ENCODE assay signal across 24 mouse cellular contexts in the genomic region with DNA sequence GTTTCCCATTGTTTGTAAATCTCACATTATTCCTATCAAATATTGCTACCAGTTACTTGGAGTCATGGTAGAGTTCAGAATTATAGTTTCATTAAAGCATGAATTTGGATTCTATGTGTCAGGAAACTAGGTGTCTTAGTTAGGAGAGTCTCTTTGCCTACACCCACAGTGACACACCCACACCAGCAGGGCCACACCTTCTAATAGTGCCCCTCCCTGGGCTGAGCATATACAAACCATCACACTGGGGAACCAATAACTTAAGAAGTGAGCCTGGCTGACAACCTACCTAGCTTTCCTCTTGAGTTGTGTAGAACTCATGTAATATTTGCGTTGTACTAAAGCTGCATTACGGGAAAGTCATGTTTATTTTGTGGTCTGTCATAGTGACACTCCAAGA. TPM values are rescaled to one million over a fixed set of nuclear protein-coding genes. Genes with fewer than 3 reads are reported as not detected.
"Had no signal": no experiment of that assay in that cellular context is flagged by ENCODE, and none has a peak within 500 bp of the region (broad histone marks: within the 10 kb centered on the region; RNA-seq: fewer than 3 reads in every experiment).

No protein-coding gene starts in this region.

- H3K27me3 ChIP-seq: limb, embryonic 13.5 days; megakaryocyte, embryonic 14.5 days; midbrain, embryonic 13.5 days; neural tube, embryonic 13.5 days; stomach, embryonic 15.5 days had no signal

- DNase-seq: kidney, adult 2 months; kidney, postnatal 25 days; layer of hippocampus, adult 9-11 months; lung, adult 2 months; lung, postnatal 14 days; retina, postnatal 1 day; right cerebral cortex, postnatal 25 days; spleen, adult 18-20 months; thymus, postnatal 25 days had no signal

- H3K9ac ChIP-seq: limb, embryonic 13.5 days; midbrain, embryonic 13.5 days; neural tube, embryonic 13.5 days; stomach, embryonic 15.5 days had no signal

- H3K4me2 ChIP-seq: limb, embryonic 13.5 days; midbrain, embryonic 13.5 days; neural tube, embryonic 13.5 days; stomach, embryonic 15.5 days had no signal

- H3K4me3 ChIP-seq: layer of hippocampus, adult 2 months; limb, embryonic 10.5 days; limb, embryonic 13.5 days; megakaryocyte, embryonic 14.5 days; midbrain, embryonic 10.5 days; midbrain, embryonic 13.5 days; myocyte; neural tube, embryonic 13.5 days; stomach, embryonic 15.5 days had no signal

- H3K27ac ChIP-seq: kidney, postnatal 0 days; layer of hippocampus, adult 2 months; limb, embryonic 10.5 days; limb, embryonic 13.5 days; midbrain, embryonic 10.5 days; midbrain, embryonic 13.5 days; neural tube, embryonic 13.5 days; stomach, embryonic 15.5 days had no signal

- ATAC-seq: intestine, embryonic 16.5 days; midbrain, embryonic 13.5 days; midbrain, embryonic 16.5 days had no signal

- H3K4me1 ChIP-seq: limb, embryonic 10.5 days; limb, embryonic 13.5 days; megakaryocyte, embryonic 14.5 days; stomach, embryonic 15.5 days had no signal

- H3K9me3 ChIP-seq: limb, embryonic 10.5 days; limb, embryonic 13.5 days; megakaryocyte, embryonic 14.5 days; midbrain, embryonic 10.5 days; midbrain, embryonic 13.5 days; neural tube, embryonic 13.5 days; stomach, embryonic 15.5 days had no signal

RNA-seq across cellular contexts. Expression of a gene that starts 22.2 kb away (rescaled TPM):
- total RNA-seq: monocyte, adult 5-6 weeks; neutrophil, adult 5-6 weeks had no signal
- polyA plus RNA-seq: large intestine, adult 2 months; myocyte had no signal
